Mouse (Mus musculus): ENCODE measurements around the gene Phactr4. TPM values are rescaled to one million over a fixed set of nuclear protein-coding genes. Genes with fewer than 3 reads are reported as not detected.
"Not testable (repeated sequence)": the region's sequence is repeated elsewhere in the genome, so short reads cannot be mapped to it uniquely, and the experiment has no call there.

Gene Phactr4
- polyA plus RNA-seq, 1 experiment from 2014 or later, result 23.6 TPM

GRCm38 (mm10) chr4:132432717-132433372 is 10.6 kb upstream of the Phactr4 start:
- 14% methylated on average over 14 of the region's 14 CpGs for WGBS
- H3K4me3 ChIP-seq, result peak overlapping the region; percentile 42

GRCm38 (mm10) chr4:132428022-132428542 is 5.8 kb upstream of the Phactr4 start:
- Histone ChIP-seq H3K27ac (replicated peaks) (no peak overlapping the region), H3K36me3 (no peaks in the 10 kb centered on the region), H3K4me3 (no peak overlapping the region), H3K9me3 (replicated peaks) (no peaks in the 10 kb centered on the region), H3K4me1 (peaks cover 3% of the 10 kb centered on the region; the same call in 1 of the 2 replicates), H3K27me3 (ENCODE audit: low read depth, poor library complexity, severe bottlenecking) (no peaks in the 10 kb centered on the region)
- 74% methylated on average over 9 of the region's 9 CpGs for WGBS
- DNase-seq (ENCODE audit: low spot score), result no peak

More at GRCm38 (mm10) chr4:132432717-132433372, 10.6 kb upstream of the Phactr4 start:
- Histone ChIP-seq H3K9me3 (replicated peaks) (no peaks in the 10 kb centered on the region), H3K36me3 (no peaks in the 10 kb centered on the region), H3K4me1 (peaks cover 8% of the 10 kb centered on the region), H3K27me3 (ENCODE audit: low read depth, poor library complexity, severe bottlenecking) (no peaks in the 10 kb centered on the region), H3K27ac (replicated peaks) (no peak overlapping the region)
- no peak for DNase-seq (ENCODE audit: low spot score)

GRCm38 (mm10) chr4:132427493-132427892 is 5.2 kb upstream of the Phactr4 start:
- DNase-seq (ENCODE audit: low spot score), result no peak
- Histone ChIP-seq H3K27me3 (ENCODE audit: low read depth, poor library complexity, severe bottlenecking) (no peaks in the 10 kb centered on the region), H3K36me3 (no peaks in the 10 kb centered on the region), H3K4me1 (peaks cover 3% of the 10 kb centered on the region), H3K27ac (replicated peaks) (no peak overlapping the region), H3K9me3 (replicated peaks) (no peaks in the 10 kb centered on the region), H3K4me3 (no peak overlapping the region)
- 78% methylated on average over 4 of the region's 4 CpGs for WGBS

- H3K36me3 ChIP-seq, result no peaks in the 10 kb centered on the region
- no peak overlapping the region for H3K27ac ChIP-seq (replicated peaks)
- WGBS, result 79% methylated on average over 2 of the region's 2 CpGs
- no peak for DNase-seq (ENCODE audit: low spot score)
- no peaks in the 10 kb centered on the region for H3K27me3 ChIP-seq (ENCODE audit: low read depth, poor library complexity, severe bottlenecking)
- H3K9me3 ChIP-seq (replicated peaks), result no peaks in the 10 kb centered on the region
- H3K4me1 ChIP-seq, result peaks cover 6% of the 10 kb centered on the region
- no peak overlapping the region for H3K4me3 ChIP-seq
Observed at GRCm38 (mm10) chr4:132426021-132426420, 3.7 kb upstream of the Phactr4 start.

- DNase-seq (ENCODE audit: low spot score), result no peak
- Histone ChIP-seq H3K27ac (replicated peaks) (no peak overlapping the region), H3K4me3 (no peak overlapping the region), H3K27me3 (ENCODE audit: low read depth, poor library complexity, severe bottlenecking) (no peaks in the 10 kb centered on the region), H3K4me1 (peaks cover 19% of the 10 kb centered on the region), H3K36me3 (no peaks in the 10 kb centered on the region), H3K9me3 (replicated peaks) (no peaks in the 10 kb centered on the region)
- 86% methylated on average over 5 of the region's 5 CpGs for WGBS
Observed at GRCm38 (mm10) chr4:132424765-132425164, 2.5 kb upstream of the Phactr4 start.

GRCm38 (mm10) chr4:132421556-132421922 is 750 bp downstream of the Phactr4 start:
- Histone ChIP-seq H3K9me3 (replicated peaks) (no peaks in the 10 kb centered on the region), H3K36me3 (peaks cover 8% of the 10 kb centered on the region; the same call in 1 of the 2 replicates), H3K4me1 (peaks cover 19% of the 10 kb centered on the region), H3K4me3 (peak overlapping the region; percentile 68), H3K27ac (replicated peaks) (peak overlapping the region; percentile 98), H3K27me3 (ENCODE audit: low read depth, poor library complexity, severe bottlenecking) (no peaks in the 10 kb centered on the region)
- 0% methylated on average over 13 of the region's 13 CpGs for WGBS
- DNase-seq (ENCODE audit: low spot score), result peak; percentile 51

- Histone ChIP-seq H3K4me3 (peak overlapping the region; percentile 68), H3K27ac (replicated peaks) (peak overlapping the region; percentile 98), H3K9me3 (replicated peaks) (no peaks in the 10 kb centered on the region), H3K4me1 (peaks cover 19% of the 10 kb centered on the region), H3K27me3 (ENCODE audit: low read depth, poor library complexity, severe bottlenecking) (no peaks in the 10 kb centered on the region), H3K36me3 (peaks cover 8% of the 10 kb centered on the region; the same call in 1 of the 2 replicates)
- 87% methylated on average over 5 of the region's 5 CpGs for WGBS
- DNase-seq (ENCODE audit: low spot score), result no peak
Observed at GRCm38 (mm10) chr4:132420471-132420870, 1.8 kb downstream of the Phactr4 start.

- Histone ChIP-seq H3K4me1 (peaks cover 12% of the 10 kb centered on the region), H3K9me3 (replicated peaks) (no peaks in the 10 kb centered on the region), H3K27ac (replicated peaks) (no peak overlapping the region), H3K27me3 (ENCODE audit: low read depth, poor library complexity, severe bottlenecking) (no peaks in the 10 kb centered on the region), H3K36me3 (peaks cover 23% of the 10 kb centered on the region), H3K4me3 (no peak overlapping the region)
- no peak for DNase-seq (ENCODE audit: low spot score)
Observed at GRCm38 (mm10) chr4:132415966-132416365, 6.3 kb downstream of the Phactr4 start.

- not testable (repeated sequence) for DNase-seq (ENCODE audit: low spot score); H3K27me3 ChIP-seq (ENCODE audit: low read depth, poor library complexity, severe bottlenecking); H3K4me1 ChIP-seq; H3K4me3 ChIP-seq; H3K9me3 ChIP-seq (replicated peaks); H3K27ac ChIP-seq (replicated peaks)
- 92% methylated on average over 4 of the region's 4 CpGs for WGBS
- peaks cover 18% of the 10 kb centered on the region for H3K36me3 ChIP-seq
Observed at GRCm38 (mm10) chr4:132413257-132413656, 9.0 kb downstream of the Phactr4 start.

GRCm38 (mm10) chr4:132411322-132412094 is 10.8 kb downstream of the Phactr4 start:
- no peak overlapping the region for H3K27ac ChIP-seq (replicated peaks)
- H3K9me3 ChIP-seq (replicated peaks), result no peaks in the 10 kb centered on the region
- H3K36me3 ChIP-seq, result peaks cover 17% of the 10 kb centered on the region
- H3K4me3 ChIP-seq, result no peak overlapping the region
- 63% methylated on average over 8 of the region's 8 CpGs for WGBS
- no peak for DNase-seq (ENCODE audit: low spot score)
- peaks cover 5% of the 10 kb centered on the region for H3K4me1 ChIP-seq
- no peaks in the 10 kb centered on the region for H3K27me3 ChIP-seq (ENCODE audit: low read depth, poor library complexity, severe bottlenecking)

GRCm38 (mm10) chr4:132409587-132410229 is 12.6 kb downstream of the Phactr4 start:
- Histone ChIP-seq H3K36me3 (peaks cover 28% of the 10 kb centered on the region), H3K4me3 (no peak overlapping the region), H3K4me1 (peaks cover 8% of the 10 kb centered on the region), H3K9me3 (replicated peaks) (no peaks in the 10 kb centered on the region), H3K27me3 (ENCODE audit: low read depth, poor library complexity, severe bottlenecking) (no peaks in the 10 kb centered on the region), H3K27ac (replicated peaks) (no peak overlapping the region)
- DNase-seq (ENCODE audit: low spot score), result no peak
- WGBS, result 93% methylated on average over 4 of the region's 4 CpGs

GRCm38 (mm10) chr4:132406393-132407189 is 15.7 kb downstream of the Phactr4 start:
- peaks cover 17% of the 10 kb centered on the region for H3K36me3 ChIP-seq
- 86% methylated on average over 13 of the region's 13 CpGs for WGBS
- no peak for DNase-seq (ENCODE audit: low spot score)
- H3K4me3 ChIP-seq, result no peak overlapping the region
- no peak overlapping the region for H3K27ac ChIP-seq (replicated peaks)
- H3K9me3 ChIP-seq (replicated peaks), result no peaks in the 10 kb centered on the region
- H3K27me3 ChIP-seq (ENCODE audit: low read depth, poor library complexity, severe bottlenecking), result no peaks in the 10 kb centered on the region
- H3K4me1 ChIP-seq, result peaks cover 8% of the 10 kb centered on the region
